ENCODE assay signal across 17 mouse cellular contexts in the genomic region with DNA sequence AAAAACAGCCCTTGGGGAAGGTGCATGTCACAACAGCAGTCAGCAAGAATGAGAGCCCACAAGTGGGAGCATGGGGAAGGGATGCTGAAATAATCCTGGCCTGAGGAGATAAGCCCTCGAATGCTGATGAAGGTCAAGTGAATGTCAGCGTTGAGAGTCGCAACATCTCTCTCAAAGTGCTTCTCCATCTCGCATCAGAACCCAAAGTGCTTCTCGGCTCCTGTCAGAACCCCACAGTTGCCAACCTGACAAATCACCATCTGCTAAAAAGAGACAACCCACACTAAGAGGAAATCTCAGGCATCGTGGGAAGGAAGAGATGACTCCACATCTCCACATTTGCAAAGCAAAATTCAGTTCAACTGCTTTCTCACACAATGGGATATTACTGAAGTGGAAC.
A peak's percentile ranks its signal among the peaks of the same experiment; 100 is the strongest.
DNase-seq lines count a peak whose midpoint lies in the region; ATAC-seq lines count a peak whose summit lies in the region.
"Had no signal": no experiment of that assay in that cellular context is flagged by ENCODE, and none has a peak within 500 bp of the region (broad histone marks: within the 10 kb centered on the region; RNA-seq: fewer than 3 reads in every experiment).

No protein-coding gene starts in this region.

- peaks cover 16% of the 10 kb centered on the region for H3K4me1 ChIP-seq in midbrain, embryonic 10.5 days
- H3K4me1 ChIP-seq in midbrain, embryonic 13.5 days (replicated peaks) = peaks cover 9% of the 10 kb centered on the region
- H3K4me1 ChIP-seq: liver, embryonic 15.5 days had no signal

- 20% methylated on average over 6 of the region's 6 CpGs for WGBS in midbrain, embryonic 10.5 days
- 15% methylated on average over 6 of the region's 6 CpGs for WGBS in midbrain, embryonic 13.5 days

- no peak overlapping the region for H3K9ac ChIP-seq in midbrain, embryonic 13.5 days (replicated peaks)
- H3K9ac ChIP-seq: forebrain, embryonic 12.5 days; liver, embryonic 15.5 days had no signal

- no peak for DNase-seq in midbrain, embryonic 10.5 days (ENCODE audit: low spot score)
- peak; percentile 55 to 79 for DNase-seq in frontal cortex, postnatal 36 days (ENCODE audit: low spot score in 2 of 2)
- peak; percentile 57 to 62 for DNase-seq in left cerebral cortex, postnatal 14 days (ENCODE audit: low spot score in 2 of 2)
- no peak for DNase-seq in adrenal gland, adult 18-20 months (ENCODE audit: low spot score in 2 of 2)
- no peak for DNase-seq in embryo, embryonic 10 days (ENCODE audit: low spot score)
- DNase-seq: cerebellum, adult 9-11 months; embryo, embryonic 11 days; heart, adult 2 months; kidney, postnatal 4 days; lung, postnatal 14 days; thymus, adult 18-20 months had no signal

- no peak overlapping the region for H3K4me3 ChIP-seq in midbrain, embryonic 10.5 days
- no peak overlapping the region for H3K4me3 ChIP-seq in midbrain, embryonic 13.5 days (replicated peaks)
- H3K4me3 ChIP-seq: forebrain, embryonic 12.5 days; heart, adult 2 months; hindbrain, embryonic 10.5 days; liver, embryonic 15.5 days had no signal

- intact Hi-C loops in left cerebral cortex, postnatal 14 days (cut with DNase I) = no loop called here

- no peak overlapping the region for H3K4me2 ChIP-seq in midbrain, embryonic 13.5 days (replicated peaks)
- H3K4me2 ChIP-seq: forebrain, embryonic 12.5 days; liver, embryonic 15.5 days had no signal

- 0 out of 2 replicates have a peak overlapping the region, but pooled peaks have one; percentile 13 for H3K27ac ChIP-seq in midbrain, embryonic 10.5 days (replicated peaks)
- H3K27ac ChIP-seq in midbrain, embryonic 13.5 days = no peak overlapping the region
- H3K27ac ChIP-seq: forebrain, embryonic 12.5 days; heart, adult 2 months; hindbrain, embryonic 10.5 days; liver, embryonic 15.5 days had no signal

- no peaks in the 10 kb centered on the region for H3K36me3 ChIP-seq in midbrain, embryonic 10.5 days
- no peaks in the 10 kb centered on the region for H3K36me3 ChIP-seq in midbrain, embryonic 13.5 days
- H3K36me3 ChIP-seq: forebrain, embryonic 12.5 days; hindbrain, embryonic 10.5 days; liver, embryonic 15.5 days had no signal

- H3K27me3 ChIP-seq in midbrain, embryonic 10.5 days (ENCODE audit: low read depth, poor library complexity, severe bottlenecking) = no peaks in the 10 kb centered on the region
- no peaks in the 10 kb centered on the region for H3K27me3 ChIP-seq in midbrain, embryonic 13.5 days
- H3K27me3 ChIP-seq: forebrain, embryonic 12.5 days; liver, embryonic 15.5 days had no signal

- H3K9me3 ChIP-seq in midbrain, embryonic 10.5 days (replicated peaks) = no peaks in the 10 kb centered on the region
- no peaks in the 10 kb centered on the region for H3K9me3 ChIP-seq in midbrain, embryonic 13.5 days
- H3K9me3 ChIP-seq: forebrain, embryonic 12.5 days; hindbrain, embryonic 10.5 days; liver, embryonic 15.5 days had no signal

- no peak for ATAC-seq in midbrain, embryonic 13.5 days
- ATAC-seq in activated CD4-positive, CD25-positive, alpha-beta regulatory T cell, adult 4 months = no peak
- ATAC-seq: inflammation-experienced regulatory T-cells, adult 6 months had no signal

Comparison
In these comparisons a context has a peak if more than half of its experiments do, and no peak if none do; other contexts are left out.
1. DNase-seq: peak in frontal cortex, postnatal 36 days (2 of 2) and left cerebral cortex, postnatal 14 days (2 of 2); none in midbrain, embryonic 10.5 days (single experiment), adrenal gland, adult 18-20 months (0 of 2) and embryo, embryonic 10 days (single experiment).